Mouse (Mus musculus) cerebellum, adult 2 months (tissue): ENCODE results near the gene Galns.

ENCODE experiments used
- CTCF ChIP-seq: fragments of 200-500 bp; IDR thresholded peaks from 2 replicates; pipeline ENCODE4 v1.5.1; 2011; ENCODE audit warnings: low read depth, mild to moderate bottlenecking, control low read depth, low read length, moderate library complexity, borderline replicate concordance; ENCODE audit not compliant: insufficient read depth
- POLR2A ChIP-seq: fragments of 200-500 bp; IDR thresholded peaks from 2 replicates; pipeline ENCODE4 v1.6.1; 2011; ENCODE audit warnings: low read length, control low read depth, borderline replicate concordance; ENCODE audit not compliant: insufficient read depth

DNA sequence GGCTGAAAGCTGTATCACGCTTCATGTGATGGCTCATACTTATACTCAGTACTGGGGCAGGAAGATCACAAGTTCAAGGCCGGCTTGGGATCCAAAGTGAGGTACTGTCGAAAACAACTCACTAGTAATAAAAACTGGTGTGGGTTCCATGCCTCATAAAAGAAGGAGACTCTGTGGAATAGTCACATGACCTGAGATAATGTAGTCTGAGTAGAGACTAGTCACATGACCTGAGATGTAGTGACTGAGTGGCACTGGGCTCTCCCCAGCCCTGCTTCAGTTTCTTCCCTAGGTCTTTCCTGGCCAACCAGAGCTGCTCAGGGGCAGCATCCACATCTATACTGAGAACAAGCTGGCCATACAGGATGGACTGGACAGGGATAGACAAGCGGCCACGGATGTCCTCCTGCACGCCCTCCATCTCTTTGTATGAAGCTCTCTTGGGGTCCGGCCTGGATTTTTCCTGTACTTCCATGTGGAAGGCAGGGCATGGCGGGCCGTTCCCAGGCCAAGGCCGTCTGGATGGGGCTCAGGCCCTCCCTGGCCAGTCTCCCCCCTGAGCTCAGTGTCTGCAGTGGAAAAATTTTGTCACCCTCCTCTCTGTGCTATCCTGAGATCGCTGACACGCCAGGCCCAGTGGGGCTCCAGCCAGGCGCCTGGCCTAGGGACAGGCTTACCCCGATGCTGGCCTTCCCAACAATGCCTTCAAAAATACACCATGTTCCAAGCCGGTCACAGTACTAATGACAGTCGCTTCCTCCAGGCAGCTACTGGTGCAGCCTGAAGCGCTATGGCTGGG, 12.8 kb upstream of the Galns start:
- TF ChIP-seq CTCF: no peak
- TF ChIP-seq POLR2A: no peak
